Mouse (Mus musculus) intestine, postnatal 0 days (tissue): ENCODE measurements around the gene Oprl1. TPM values are rescaled to one million over a fixed set of nuclear protein-coding genes. Genes with fewer than 3 reads are reported as not detected.

Experiments used
- ATAC-seq: fragments of 200-750 bp; cut with Nextera tagmentation; 2 replicates; pipeline ENCODE4 v1.8.0; 2017; ENCODE audit warnings: mild to moderate bottlenecking, moderate TSS enrichment, moderate library complexity
- H3K27ac ChIP-seq: fragments of 300-500 bp; sonication (generic); 2 replicates; pipeline ENCODE4 v1.5.1; 2014; ENCODE audit warnings: mild to moderate bottlenecking, low read depth, low read length, moderate library complexity
- H3K27me3 ChIP-seq: fragments of 300-500 bp; sonication (generic); replicated peaks from 2 replicates; pipeline ENCODE4 v1.6.1; 2014; ENCODE audit warnings: low read length, mixed read lengths; ENCODE audit not compliant: control insufficient read depth, insufficient read depth
- H3K36me3 ChIP-seq: fragments of 300-500 bp; sonication (generic); 2 replicates; pipeline ENCODE4 v1.6.1; 2014; ENCODE audit warnings: mild to moderate bottlenecking, moderate library complexity; ENCODE audit not compliant: control insufficient read depth, insufficient read depth
- H3K4me1 ChIP-seq: fragments of 300-500 bp; sonication (generic); replicated peaks from 2 replicates; pipeline ENCODE4 v1.6.1; 2014; ENCODE audit warnings: antibody characterized with exemption, low read length, mixed read lengths; ENCODE audit not compliant: control insufficient read depth, insufficient read depth
- H3K4me2 ChIP-seq: fragments of 300-500 bp; sonication (generic); replicated peaks from 2 replicates; pipeline ENCODE4 v1.6.1; 2014; ENCODE audit warnings: low read depth, mild to moderate bottlenecking, moderate library complexity
- H3K4me3 ChIP-seq: fragments of 300-500 bp; sonication (generic); 2 replicates; pipeline ENCODE4 v1.5.1; 2014; ENCODE audit warnings: low read depth, low read length
- H3K9ac ChIP-seq: fragments of 300-500 bp; sonication (generic); 2 replicates; pipeline ENCODE4 v1.6.1; 2014; ENCODE audit warnings: mild to moderate bottlenecking, low read depth, low read length
- H3K9me3 ChIP-seq: fragments of 300-500 bp; sonication (generic); 2 replicates; pipeline ENCODE4 v1.6.1; 2016; ENCODE audit warnings: mixed run types; ENCODE audit not compliant: control insufficient read depth
- CTCF ChIP-seq: sonication (generic); IDR thresholded peaks from 2 replicates; pipeline ENCODE4 v1.5.1; 2016; ENCODE audit warnings: low read depth, mild to moderate bottlenecking, control low read depth, antibody characterized with exemption, moderate library complexity
- WGBS: fragments of 180-500 bp; shearing (Covaris S2); extraction: QIAGEN DNeasy Blood & Tissue Kit; methylation state at CpG from one replicate; pipeline ENCODE4 v1.1.7; 2014; 5-methylcytosine and 5-hydroxymethylcytosine counted together
- polyA plus RNA-seq: library from polyadenylated mRNA; unstranded; fragments of >200 nt; fragmentation: Nextera tagmentation; extraction: Ambion mirVana; gene quantifications from 2 replicates; pipeline ENCODE4 v1.2.1, GENCODE M21; 2015

Gene Oprl1
- polyA plus RNA-seq, 1 experiment from 2014 or later, result 0.64 TPM

DNA sequence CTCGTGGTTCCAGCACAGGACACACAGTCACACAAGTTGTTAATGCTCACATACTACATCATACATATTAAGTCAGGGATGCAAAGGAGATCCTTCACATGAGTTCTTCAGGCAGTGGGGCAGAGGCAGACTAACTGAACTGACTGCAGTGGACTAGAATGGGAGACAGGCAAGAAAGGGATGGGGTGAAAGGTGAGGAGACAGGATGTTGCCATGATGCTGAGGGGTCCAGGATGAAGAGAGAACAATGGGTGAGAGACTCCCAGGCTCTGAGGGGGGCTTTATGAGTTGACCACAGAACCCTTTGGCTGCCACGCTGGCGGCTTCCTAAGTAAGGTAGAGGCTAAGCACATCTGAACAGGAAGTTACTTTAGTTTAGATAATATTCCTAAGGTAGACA lies 20.2 kb upstream of the Oprl1 start:
- no peak for ATAC-seq
- no peak overlapping the region for H3K4me3 ChIP-seq
- H3K9ac ChIP-seq, result no peak overlapping the region
- H3K9me3 ChIP-seq, result no peaks in the 10 kb centered on the region
- 97% methylated on average over 3 of the region's 3 CpGs for WGBS
- TF ChIP-seq CTCF, result no peak
- no peak overlapping the region for H3K4me2 ChIP-seq
- H3K4me1 ChIP-seq, result 0 out of 2 replicates have a peak, but pooled peaks cover 4% of the 10 kb centered on the region
- H3K36me3 ChIP-seq, result no peaks in the 10 kb centered on the region; the same call in 1 of the 2 replicates
- no peaks in the 10 kb centered on the region for H3K27me3 ChIP-seq
- H3K27ac ChIP-seq, result no peak overlapping the region

GRCm38 (mm10) chr2:181695776-181696175 lies 19.0 kb upstream of the Oprl1 start:
- Histone ChIP-seq H3K9me3 (no peaks in the 10 kb centered on the region), H3K4me1 (0 out of 2 replicates have a peak, but pooled peaks cover 4% of the 10 kb centered on the region), H3K27ac (no peak overlapping the region), H3K9ac (no peak overlapping the region), H3K4me3 (no peak overlapping the region), H3K27me3 (no peaks in the 10 kb centered on the region), H3K4me2 (no peak overlapping the region), H3K36me3 (no peaks in the 10 kb centered on the region)
- ATAC-seq, result no peak
- TF ChIP-seq CTCF, result no peak
- 67% methylated on average over 1 of the region's 1 CpGs for WGBS

GRCm38 (mm10) chr2:181696801-181697420 lies 17.9 kb upstream of the Oprl1 start:
- WGBS, result 78% methylated on average over 33 of the region's 33 CpGs
- ATAC-seq, result no peak

DNA sequence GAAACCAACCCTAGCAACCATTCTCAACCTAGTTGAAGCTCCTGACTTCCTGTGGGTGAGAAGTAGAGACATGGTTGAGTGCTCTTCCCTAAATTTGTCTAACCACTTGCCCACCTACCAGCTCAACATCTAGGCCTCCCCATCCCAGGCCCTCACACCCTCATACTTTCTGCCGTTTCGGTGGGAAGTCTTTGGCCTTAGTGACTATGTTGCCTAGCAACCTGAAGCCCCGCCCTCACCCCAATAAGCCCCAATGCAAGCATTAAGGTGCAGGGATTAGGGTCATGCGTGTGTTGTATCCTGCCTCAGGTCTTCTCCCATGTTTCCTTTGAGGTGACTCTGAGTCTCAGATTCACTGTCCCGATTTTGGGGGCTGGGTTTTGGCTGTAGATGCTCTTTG lies 16.6 kb upstream of the Oprl1 start, which contains the start of gene Lkaaear1:
TSS of gene Lkaaear1 (minus strand) at position 202 of the 400 bp plus-strand sequence.
- no peaks in the 10 kb centered on the region for H3K27me3 ChIP-seq
- H3K27ac ChIP-seq, result no peak within 1 kb of the TSS
- H3K4me3 ChIP-seq, result no peak within 1 kb of the TSS
- H3K4me2 ChIP-seq, result no peak within 1 kb of the TSS
- H3K9me3 ChIP-seq, result no peaks in the 10 kb centered on the region
- no peak within 1 kb of the TSS for H3K9ac ChIP-seq
- WGBS, result 46% methylated on average over 5 of the region's 5 CpGs
- no peak for ATAC-seq
- H3K4me1 ChIP-seq, result 0 out of 2 replicates have a peak, but pooled peaks cover under 1% of the 10 kb centered on the region
- no peak for TF ChIP-seq CTCF
- no peaks in the 10 kb centered on the region for H3K36me3 ChIP-seq

More at GRCm38 (mm10) chr2:181696801-181697420, 17.9 kb upstream of the Oprl1 start:
- Histone ChIP-seq H3K27ac (no peak overlapping the region), H3K27me3 (no peaks in the 10 kb centered on the region), H3K36me3 (no peaks in the 10 kb centered on the region), H3K9me3 (no peaks in the 10 kb centered on the region), H3K4me2 (no peak overlapping the region), H3K9ac (no peak overlapping the region), H3K4me1 (0 out of 2 replicates have a peak, but pooled peaks cover 4% of the 10 kb centered on the region), H3K4me3 (no peak overlapping the region)
- no peak for TF ChIP-seq CTCF

GRCm38 (mm10) chr2:181706668-181707067 lies 8.1 kb upstream of the Oprl1 start:
- 52% methylated on average over 4 of the region's 4 CpGs for WGBS
- H3K27ac ChIP-seq, result no peak overlapping the region
- no peak for ATAC-seq
- H3K4me3 ChIP-seq, result no peak overlapping the region
- no peak overlapping the region for H3K4me2 ChIP-seq
- no peak overlapping the region for H3K9ac ChIP-seq
- no peaks in the 10 kb centered on the region for H3K9me3 ChIP-seq
- peak; percentile 68 for TF ChIP-seq CTCF
- peaks cover 6% of the 10 kb centered on the region for H3K27me3 ChIP-seq
- H3K36me3 ChIP-seq, result no peaks in the 10 kb centered on the region
- no peaks in the 10 kb centered on the region for H3K4me1 ChIP-seq

DNA sequence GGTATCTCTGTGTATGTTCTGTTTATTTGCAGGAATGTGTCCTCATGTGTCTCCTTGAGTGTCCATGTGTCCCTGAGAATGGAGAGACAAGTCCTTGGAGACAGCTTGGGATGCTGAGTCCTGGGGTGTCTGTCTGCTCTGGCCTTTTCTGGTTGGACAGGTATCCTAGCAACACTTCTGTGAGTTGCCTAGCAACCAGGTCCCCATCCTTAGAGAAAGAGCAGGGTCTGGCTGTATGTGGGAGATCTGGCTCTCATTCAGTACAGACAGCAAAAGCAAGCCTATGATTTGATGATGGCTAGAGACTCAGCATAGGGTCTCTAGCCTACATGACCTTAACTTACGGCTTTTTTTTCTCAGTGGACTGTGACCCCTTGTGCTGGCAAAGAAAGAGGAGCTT lies 1.1 kb upstream of the Oprl1 start:
- 89% methylated on average over 1 of the region's 1 CpGs for WGBS
- Histone ChIP-seq H3K4me2 (no peak overlapping the region), H3K4me1 (no peaks in the 10 kb centered on the region), H3K27me3 (no peaks in the 10 kb centered on the region), H3K4me3 (no peak overlapping the region), H3K27ac (no peak overlapping the region), H3K36me3 (no peaks in the 10 kb centered on the region), H3K9me3 (no peaks in the 10 kb centered on the region), H3K9ac (no peak overlapping the region)
- TF ChIP-seq CTCF, result no peak
- no peak for ATAC-seq
